Mouse (Mus musculus) activated CD4-positive, CD25-positive, alpha-beta regulatory T cell, adult 4 months (primary cell): Measurements from ENCODE around the gene Ssxb1. TPM values are rescaled to one million over a fixed set of nuclear protein-coding genes. Genes with fewer than 3 reads are reported as not detected.
"Not testable (repeated sequence)": the region's sequence is repeated elsewhere in the genome, so short reads cannot be mapped to it uniquely, and the experiment has no call there.

Source experiments
- ATAC-seq: one replicate; pipeline ENCODE4 v1.8.0; 2017
- polyA plus RNA-seq, 2 experiments: library from polyadenylated mRNA; unstranded; fragments of 100-300 nt; shearing (Covaris generic); gene quantifications; one replicate each; pipeline ENCODE4 v1.2.1; 2017

Ssxb1 gene
- polyA plus RNA-seq: not detected

DNA sequence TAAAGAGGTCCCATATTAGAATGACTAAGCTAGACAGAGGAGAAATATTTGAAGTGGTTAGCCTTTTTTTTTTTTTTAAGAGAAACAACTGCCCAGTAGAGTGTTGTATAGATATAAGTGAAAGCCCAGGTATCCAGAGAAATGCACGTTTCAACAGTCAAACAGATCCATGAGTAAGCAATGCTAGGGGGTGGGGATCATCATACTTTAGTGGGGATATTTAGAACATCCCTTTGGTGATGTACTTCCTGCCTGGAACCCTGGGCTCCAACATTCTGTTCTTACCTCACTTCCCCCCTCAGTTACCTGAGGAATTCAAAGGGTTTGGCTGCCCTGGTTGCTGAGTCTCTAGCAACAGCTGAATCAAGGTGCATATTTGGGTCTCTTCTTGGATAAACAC lies at the start of gene Ssxb1:
Ssxb1 (plus strand) TSS at position 301 of the 400 bp plus-strand sequence.
- ATAC-seq: not testable (repeated sequence)

DNA sequence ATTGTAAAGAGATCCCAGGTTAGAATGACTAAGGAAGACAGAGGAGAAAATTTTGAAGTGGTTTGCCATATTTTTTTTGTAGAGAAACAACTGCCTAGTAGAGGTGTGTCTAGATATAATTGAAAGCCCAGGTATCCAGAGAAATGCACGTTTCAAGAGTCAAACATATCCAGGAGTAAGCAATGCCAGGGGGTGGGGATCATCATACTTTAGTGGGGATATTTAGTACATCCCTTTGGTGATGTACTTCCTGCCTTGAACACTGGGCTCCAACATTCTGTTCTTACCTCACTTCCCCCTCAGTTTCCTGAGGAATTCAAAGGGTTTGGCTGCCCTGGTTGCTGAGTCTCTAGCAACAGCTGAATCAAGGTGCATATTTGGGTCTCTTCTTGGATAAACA lies 46.4 kb upstream of the Ssxb1 start, which contains the start of gene Ssxb9:
Ssxb9 (plus strand) TSS at position 301 of the 400 bp plus-strand sequence.
- ATAC-seq: not testable (repeated sequence)

DNA sequence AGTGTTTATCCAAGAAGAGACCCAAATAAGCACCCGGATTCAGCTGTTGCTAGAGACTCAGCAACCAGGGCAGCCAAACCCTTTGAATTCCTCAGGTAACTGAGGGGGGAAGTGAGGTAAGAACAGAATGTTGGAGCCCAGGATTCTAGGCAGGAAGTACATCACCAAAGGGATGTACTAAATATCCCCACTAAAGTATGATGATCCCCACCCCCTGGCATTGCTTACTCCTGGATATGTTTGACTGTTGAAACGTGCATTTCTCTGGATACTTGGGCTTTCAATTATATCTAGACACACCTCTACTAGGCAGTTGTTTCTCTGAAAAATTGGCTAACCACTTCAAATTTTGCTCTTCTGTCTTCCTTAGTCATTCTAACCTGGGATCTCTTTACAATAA lies 48.5 kb downstream of the Ssxb1 start, which contains the start of gene Ssxb2:
Ssxb2 (minus strand) TSS at position 101 of the 400 bp plus-strand sequence.
- not testable (repeated sequence) for ATAC-seq

Other genes with a start within 250 kb of the Ssxb1 start
- gene Tbc1d25, start 237.1 kb upstream of the Ssxb1 start, polyA plus RNA-seq: 1 to 10 TPM; 4.1 to 4.5 TPM
- 100 to 1,000 TPM; 129 to 202 TPM for gene Ebp, start 219.8 kb upstream of the Ssxb1 start, polyA plus RNA-seq
- under 1 TPM in 1 of 2 experiments, not detected in 1; 0.38 TPM for gene Porcn, start 206.8 kb upstream of the Ssxb1 start, polyA plus RNA-seq
- gene Ftsj1, start 160.9 kb upstream of the Ssxb1 start, polyA plus RNA-seq: 10 to 100 TPM; 16.0 to 21.0 TPM
- gene Slc38a5, start 142.2 kb upstream of the Ssxb1 start, polyA plus RNA-seq: under 1 TPM in 1 of 2 experiments, not detected in 1; 0.60 TPM
- not detected for gene Ssxb10, start 85.9 kb upstream of the Ssxb1 start, polyA plus RNA-seq
- not detected for gene Ssxb9, start 46.3 kb upstream of the Ssxb1 start, polyA plus RNA-seq
- gene Ssxb2, start 48.4 kb downstream of the Ssxb1 start, polyA plus RNA-seq: not detected
- not detected for gene Gm14459, start 111.6 kb downstream of the Ssxb1 start, polyA plus RNA-seq
- not detected for gene Ssxb6, start 134.9 kb downstream of the Ssxb1 start, polyA plus RNA-seq
- gene Ssxb3, start 178.5 kb downstream of the Ssxb1 start, polyA plus RNA-seq: not detected